Mouse (Mus musculus): ENCODE data around the gene Rab30.

DNA sequence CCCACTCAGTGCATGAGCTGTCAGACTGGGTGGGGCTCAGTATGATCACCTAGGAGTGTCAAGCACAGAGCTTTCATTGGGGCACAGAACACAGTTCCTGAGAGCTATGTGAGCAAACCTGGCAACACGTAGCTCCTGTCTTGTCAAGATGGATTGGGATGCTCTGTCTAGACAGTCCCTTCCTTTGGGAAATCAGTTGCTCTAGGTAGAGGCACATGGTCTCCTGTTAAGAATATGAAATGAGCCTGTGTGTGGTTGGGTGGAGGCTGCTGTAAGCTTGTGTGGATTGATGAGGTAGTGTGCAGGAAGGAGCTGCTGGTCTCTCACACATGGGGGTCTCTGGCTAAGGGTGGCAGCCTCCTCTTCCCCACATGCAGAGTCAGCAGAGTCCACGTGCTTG, 34.3 kb downstream of the Rab30 start:
- TF ChIP-seq CTCF (conservative IDR thresholded peaks at IDR 0.05; ENCODE audit: low read length) (no peak), POU5F1 (IDR thresholded peaks at IDR 0.05; ENCODE audit: borderline replicate concordance, low read length) (no peak), NANOG (IDR thresholded peaks at IDR 0.05; ENCODE audit: borderline replicate concordance, low read length) (no peak)

All from E14TG2a.4 (cell line).